In the genomic region with DNA sequence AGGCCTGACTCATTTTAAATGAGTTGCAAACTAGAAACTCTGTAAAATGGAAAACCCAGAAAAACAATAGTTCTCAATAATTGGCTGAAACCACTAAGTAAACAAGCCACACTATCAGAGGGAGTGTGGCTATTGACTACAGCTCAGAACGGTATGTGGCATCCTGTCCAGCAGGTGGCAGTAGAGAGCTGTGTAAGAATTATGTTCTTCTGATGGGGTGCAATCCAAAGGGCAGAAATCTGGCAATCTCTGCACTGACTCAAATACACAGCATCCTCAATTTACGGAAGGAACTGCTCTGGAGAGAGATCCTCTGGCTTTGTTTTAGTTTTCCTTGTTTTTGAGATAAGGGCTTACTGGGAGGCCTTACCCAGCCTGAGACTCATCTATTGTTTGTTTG, we compare ENCODE assay signal across 9 mouse cellular contexts. TPM values are rescaled to one million over a fixed set of nuclear protein-coding genes. Genes with fewer than 3 reads are reported as not detected.
A peak's percentile ranks its signal among the peaks of the same experiment; 100 is the strongest.
DNase-seq lines count a peak whose midpoint lies in the region; TF ChIP-seq lines count a peak whose summit lies in the region.
"Had no signal": no experiment of that assay in that cellular context is flagged by ENCODE, and none has a peak within 500 bp of the region (broad histone marks: within the 10 kb centered on the region; RNA-seq: fewer than 3 reads in every experiment).

No protein-coding gene starts in this region.

- H3K9me3 ChIP-seq in ES-E14 (ENCODE audit: control insufficient read depth, insufficient read depth, low read depth, low read length), result no peaks in the 10 kb centered on the region
- H3K9me3 ChIP-seq: neural tube, embryonic 12.5 days had no signal

- H3K27ac ChIP-seq in ES-E14 (ENCODE audit: insufficient read depth, low read depth, low read length, poor library complexity, severe bottlenecking), result no peak overlapping the region
- H3K27ac ChIP-seq in brown adipose tissue, adult 24 weeks (replicated peaks; ENCODE audit: low read depth, low read length), result peak overlapping the region; percentile 51
- H3K27ac ChIP-seq in layer of hippocampus, adult 2 months, result 0 out of 2 replicates have a peak overlapping the region, but pooled peaks have one; percentile 4
- H3K27ac ChIP-seq: neural tube, embryonic 12.5 days had no signal

- TF ChIP-seq CTCF in layer of hippocampus, adult 2 months (conservative IDR thresholded peaks at IDR 0.05), result peak; percentile 98

- intact Hi-C loops in heart, postnatal 36 days (cut with DNase I), result loop anchor here (1.0 to 2.0 kb wide), 3 partner anchors 87 to 175 kb away; no protein-coding TSS in a partner anchor

- H3K4me1 ChIP-seq in ES-E14 (ENCODE audit: control insufficient read depth in 2 of 2, insufficient read depth in 2 of 2, low read length in 2 of 2, poor library complexity in 1 of 2), result peaks cover 2% of the 10 kb centered on the region in 2 experiments; a peak in 1 of 4 replicates
- no peaks in the 10 kb centered on the region for H3K4me1 ChIP-seq in brown adipose tissue, adult 24 weeks (ENCODE audit: control insufficient read depth, insufficient read depth, insufficient read length, low read length)
- H3K4me1 ChIP-seq: neural tube, embryonic 12.5 days had no signal

- peak; percentile 89 for DNase-seq in ES-E14 (ENCODE audit: low read depth, low spot score)
- peak; percentile 14 for DNase-seq in fat pad, adult 2 months (ENCODE audit: extremely low read depth, low read depth, low spot score)
- peak; percentile 89 to 90 for DNase-seq in heart, postnatal 36 days
- peak; percentile 89 to 94 for DNase-seq in layer of hippocampus, adult 2 months (ENCODE audit: low spot score in 2 of 2)
- DNase-seq in lung, postnatal 10 days, result peak; percentile 94
- peak; percentile 72 for DNase-seq in retina, postnatal 7 days (ENCODE audit: low read depth, low spot score)
- DNase-seq in urinary bladder, adult 2 months (ENCODE audit: low spot score), result peak; percentile 40

- in situ Hi-C loops in ES-E14 (cut with MboI; ENCODE audit: low sequenced_read_pairs in 2 of 2, unreplicated experiment in 2 of 2), result loop anchor here in 1 of 2 experiments (5.0 kb wide), 1 partner anchor 87 kb away; the partner anchor contains the start of gene Plxdc1

- no peak overlapping the region for H3K9ac ChIP-seq in ES-E14 (ENCODE audit: insufficient read depth, low read depth, low read length, poor library complexity, severe bottlenecking)
- H3K9ac ChIP-seq: neural tube, embryonic 12.5 days had no signal

- H3K36me3 ChIP-seq in ES-E14 (ENCODE audit: control insufficient read depth, insufficient read depth, low read length, poor library complexity, severe bottlenecking), result no peaks in the 10 kb centered on the region
- H3K36me3 ChIP-seq: neural tube, embryonic 12.5 days had no signal

- no peak overlapping the region for H3K4me3 ChIP-seq in ES-E14 (ENCODE audit: insufficient read depth in 1 of 2, low read depth in 1 of 2, low read length in 2 of 2, poor library complexity in 1 of 2, severe bottlenecking in 1 of 2)
- no peak overlapping the region for H3K4me3 ChIP-seq in brown adipose tissue, adult 24 weeks (ENCODE audit: insufficient read depth, low read depth, low read length)
- H3K4me3 ChIP-seq in layer of hippocampus, adult 2 months, result no peak overlapping the region
- H3K4me3 ChIP-seq: neural tube, embryonic 12.5 days had no signal

TF ChIP-seq in ES-E14, 5 proteins besides CTCF, POLR2A, EP300 and RAD21:
- TF ChIP-seq ZNF384 (IDR thresholded peaks at IDR 0.05; ENCODE audit: low read depth, low read length), result no peak
- TF ChIP-seq MAFK (IDR thresholded peaks at IDR 0.05; ENCODE audit: insufficient read depth, low read depth, low read length), result no peak
- no peak for TF ChIP-seq HCFC1 (IDR thresholded peaks at IDR 0.05; ENCODE audit: borderline replicate concordance, insufficient read depth, low read length)
- peak; percentile 98 for TF ChIP-seq ZC3H11A (IDR thresholded peaks at IDR 0.05; ENCODE audit: borderline replicate concordance, low read depth, low read length)
- no peak for TF ChIP-seq CHD2 (IDR thresholded peaks at IDR 0.05; ENCODE audit: low read depth, low read length)
TF ChIP-seq in ES-E14: peak in this region for 1.

RNA-seq across cellular contexts. Expression of gene Fbxo47, which starts 15.9 kb away (rescaled TPM):
- 2.2 and 4.1 TPM in 2 replicates for total RNA-seq in ES-E14 (2012; rRNA removed)
- polyA plus RNA-seq in brown adipose tissue, adult 24 weeks (2012; ENCODE audit: insufficient read depth, insufficient read length, missing spikeins), result 1.3 and 1.8 TPM in 2 replicates
- total RNA-seq in heart, postnatal 36 days (2021), result under 1 TPM; 0.35 to 0.69 TPM
- total RNA-seq in layer of hippocampus, adult 2 months (2021), result 1 to 10 TPM; 1.2 to 1.8 TPM
- polyA plus RNA-seq in urinary bladder, adult 2 months (2012; rRNA removed), result 0.28 and 0.40 TPM in 2 replicates

RNA-seq across cellular contexts. Expression of gene B230217C12Rik, which starts 59.2 kb away (rescaled TPM):
- 3.0 and 4.1 TPM in 2 replicates for total RNA-seq in ES-E14 (2012; rRNA removed)
- polyA plus RNA-seq in brown adipose tissue, adult 24 weeks (2012; ENCODE audit: insufficient read depth, insufficient read length, missing spikeins), result 0.59 and 2.0 TPM in 2 replicates
- 1 to 10 TPM in 1 of 2 experiments, under 1 TPM in 1; 1.00 to 1.4 TPM for total RNA-seq in heart, postnatal 36 days (2021)
- total RNA-seq in layer of hippocampus, adult 2 months (2021), result 10 to 100 TPM; 67.8 to 72.6 TPM
- 3.8 and 5.6 TPM in 2 replicates for polyA plus RNA-seq in urinary bladder, adult 2 months (2012; rRNA removed)

Comparison
In these comparisons a context has a peak if more than half of its experiments do, and no peak if none do; other contexts are left out.
1. DNase-seq: peak in every context shown above with its lines; median percentile 94 in lung, postnatal 10 days; 92 in layer of hippocampus, adult 2 months; 90 in heart, postnatal 36 days; 89 in ES-E14; 72 in retina, postnatal 7 days; 40 in urinary bladder, adult 2 months; 14 in fat pad, adult 2 months.
2. RNA of gene B230217C12Rik, which starts 59.2 kb away (total RNA-seq): 67.8 to 72.6 TPM in layer of hippocampus, adult 2 months; 3.0 to 4.1 TPM in ES-E14 and 1.00 to 1.4 TPM in heart, postnatal 36 days; every median in the first group is over 10 times any median in the second.